Mouse (Mus musculus): ENCODE results near the gene Pgk1.

Pgk1 gene

DNA sequence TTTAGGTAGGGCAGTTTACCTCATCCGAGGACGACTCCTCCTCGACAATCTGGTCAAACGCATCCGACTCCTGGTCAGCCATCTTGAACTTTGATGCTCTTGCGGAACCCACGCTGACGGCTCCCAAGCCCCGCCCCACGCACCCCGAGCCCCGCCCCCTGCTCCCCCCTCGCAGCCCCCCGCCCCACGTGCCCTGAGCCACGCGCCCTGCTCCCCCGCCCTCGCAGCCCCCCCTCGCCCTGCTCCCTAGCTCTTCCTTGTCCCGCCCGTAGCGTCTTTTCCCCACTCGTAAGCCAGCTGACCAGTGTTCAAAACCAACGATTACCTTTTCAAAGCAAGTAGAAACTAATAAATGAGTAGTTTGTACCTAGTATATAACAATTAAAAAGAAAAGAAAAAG, 34.2 kb downstream of the Pgk1 start, which contains the start of gene Taf9b:
Gene Taf9b (minus strand): TSS at position 101 of the 400 bp plus-strand sequence.
- DNase-seq, result no peak
